Mouse (Mus musculus): Measurements from ENCODE around the gene Parp3. TPM values are rescaled to one million over a fixed set of nuclear protein-coding genes. Genes with fewer than 3 reads are reported as not detected.

The Parp3 gene
- total and polyA plus RNA-seq, 3 experiments, result 2.2 to 5.0 TPM; not detected in 1

DNA sequence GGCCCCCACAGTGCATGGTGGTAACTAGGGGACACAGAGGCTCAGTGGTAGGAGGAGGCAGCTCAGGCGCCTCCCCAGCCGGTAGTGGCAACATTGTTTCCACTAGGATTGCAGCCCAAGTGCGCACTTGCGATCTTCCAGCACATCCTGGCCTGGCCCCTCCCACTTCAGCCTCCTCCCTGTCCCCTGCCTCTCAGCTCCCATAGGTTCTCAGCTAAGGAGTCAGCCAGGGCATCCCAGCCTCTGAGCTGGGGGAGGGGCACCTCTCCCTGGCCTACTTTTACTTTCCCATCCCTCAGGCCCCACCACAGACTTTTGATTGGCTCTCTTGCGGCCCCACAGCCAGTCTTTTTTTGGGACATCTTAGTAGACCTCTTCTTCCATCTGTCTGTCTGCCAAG lies 4.9 kb downstream of the Parp3 start:
- TF ChIP-seq USF1 (IDR thresholded peaks at IDR 0.05; ENCODE audit: low read depth, low read length), result no peak
- no peak for TF ChIP-seq POLR2AphosphoS5 (IDR thresholded peaks at IDR 0.05; ENCODE audit: borderline replicate concordance, low read depth, low read length)
- DNase-seq (ENCODE audit: low read depth, low spot score), result no peak
- no peaks in the 10 kb centered on the region for H3K9me3 ChIP-seq (replicated peaks; ENCODE audit: insufficient read depth, low read length)
- no peak overlapping the region for H3K4me3 ChIP-seq (ENCODE audit: control insufficient read depth in 1 of 2, insufficient read depth in 1 of 2, low read depth in 2 of 2, low read length in 2 of 2)
- H3K9ac ChIP-seq (ENCODE audit: control insufficient read depth, low read depth, low read length, poor library complexity, severe bottlenecking), result no peak overlapping the region
- peaks cover 0 to 10% of the 10 kb centered on the region in 2 experiments; a peak in 3 of 4 replicates for H3K4me1 ChIP-seq (ENCODE audit: control insufficient read depth in 1 of 2, insufficient read depth in 2 of 2, low read length in 2 of 2)
- H3K79me2 ChIP-seq (ENCODE audit: control insufficient read depth, insufficient read depth, low read length, poor library complexity), result no peaks in the 10 kb centered on the region
- H3K27me3 ChIP-seq (ENCODE audit: control insufficient read depth in 1 of 2, insufficient read depth in 2 of 2, low read length in 2 of 2), result no peaks in the 10 kb centered on the region
- H3K27ac ChIP-seq (ENCODE audit: control insufficient read depth, low read depth, low read length), result no peak overlapping the region
- H3K36me3 ChIP-seq (ENCODE audit: control insufficient read depth in 1 of 2, insufficient read depth in 2 of 2, low read length in 2 of 2), result no peaks in the 10 kb centered on the region; a peak in 1 of 4 replicates

- peaks cover 0 to 10% of the 10 kb centered on the region in 2 experiments; a peak in 3 of 4 replicates for H3K4me1 ChIP-seq (ENCODE audit: control insufficient read depth in 1 of 2, insufficient read depth in 2 of 2, low read length in 2 of 2)
- no peak for TF ChIP-seq CHD2 (IDR thresholded peaks at IDR 0.05; ENCODE audit: low read length)
- TF ChIP-seq POLR2A (IDR thresholded peaks at IDR 0.05; ENCODE audit: control insufficient read depth in 1 of 2, insufficient read depth in 1 of 2, low read depth in 1 of 2, low read length in 2 of 2, poor library complexity in 1 of 2), result no peak
- H3K27ac ChIP-seq (ENCODE audit: control insufficient read depth, low read depth, low read length), result no peak overlapping the region
Observed at GRCm38 (mm10) chr9:106470991-106471750, 5.6 kb downstream of the Parp3 start.

DNA sequence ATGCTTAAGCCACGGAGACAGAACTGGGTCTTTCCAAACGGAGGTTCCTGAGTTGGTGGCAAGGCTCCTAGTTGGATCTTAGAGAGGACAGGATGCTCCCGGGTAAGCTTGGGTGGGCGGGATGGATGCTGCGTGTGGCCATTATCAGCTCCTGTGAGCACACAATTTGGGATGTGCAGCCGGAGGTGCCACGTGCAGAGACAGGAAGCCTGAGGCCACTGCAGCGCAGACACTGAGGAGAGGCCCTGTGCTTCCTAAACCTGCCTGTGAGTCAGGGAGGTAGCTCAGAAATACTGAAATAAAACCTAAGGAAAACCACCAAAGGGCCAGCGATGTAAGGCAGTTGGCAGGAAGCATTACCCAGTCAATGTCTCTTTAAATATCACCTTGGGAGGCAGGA lies 7.0 kb downstream of the Parp3 start:
- Histone ChIP-seq H3K9ac (ENCODE audit: control insufficient read depth, low read depth, low read length, poor library complexity, severe bottlenecking) (no peak overlapping the region), H3K4me1 (ENCODE audit: control insufficient read depth in 1 of 2, insufficient read depth in 2 of 2, low read length in 2 of 2) (peaks cover 0 to 8% of the 10 kb centered on the region in 2 experiments; a peak in 2 of 4 replicates), H3K4me3 (ENCODE audit: control insufficient read depth in 1 of 2, insufficient read depth in 1 of 2, low read depth in 2 of 2, low read length in 2 of 2) (no peak overlapping the region), H3K36me3 (ENCODE audit: control insufficient read depth in 1 of 2, insufficient read depth in 2 of 2, low read length in 2 of 2) (no peaks in the 10 kb centered on the region; a peak in 1 of 4 replicates), H3K79me2 (ENCODE audit: control insufficient read depth, insufficient read depth, low read length, poor library complexity) (no peaks in the 10 kb centered on the region), H3K9me3 (replicated peaks; ENCODE audit: insufficient read depth, low read length) (no peaks in the 10 kb centered on the region), H3K27ac (ENCODE audit: control insufficient read depth, low read depth, low read length) (no peak overlapping the region), H3K27me3 (ENCODE audit: control insufficient read depth in 1 of 2, insufficient read depth in 2 of 2, low read length in 2 of 2) (no peaks in the 10 kb centered on the region)
- TF ChIP-seq GABPA (IDR thresholded peaks at IDR 0.05; ENCODE audit: low read depth, low read length) (no peak), SIN3A (IDR thresholded peaks at IDR 0.05; ENCODE audit: low read length) (no peak), MEF2A (IDR thresholded peaks at IDR 0.05; ENCODE audit: extremely low read depth, insufficient replicate concordance, low read depth, low read length, poor library complexity, severe bottlenecking) (no peak), USF1 (IDR thresholded peaks at IDR 0.05; ENCODE audit: low read depth, low read length) (no peak), GATA1 (IDR thresholded peaks at IDR 0.05; ENCODE audit: low read depth, low read length) (no peak), POLR2AphosphoS5 (IDR thresholded peaks at IDR 0.05; ENCODE audit: borderline replicate concordance, low read depth, low read length) (no peak), HCFC1 (IDR thresholded peaks at IDR 0.05; ENCODE audit: low read depth, low read length) (no peak), CTCF (IDR thresholded peaks at IDR 0.05 in 2 of 3, conservative IDR thresholded peaks at IDR 0.05 in 1 of 3; ENCODE audit: control insufficient read depth in 1 of 3, insufficient read depth in 1 of 3, low read depth in 2 of 3, low read length in 3 of 3, poor library complexity in 1 of 3, severe bottlenecking in 1 of 3) (no peak), ELF1 (IDR thresholded peaks at IDR 0.05; ENCODE audit: low read depth, low read length) (no peak), ZNF384 (IDR thresholded peaks at IDR 0.05; ENCODE audit: low read depth, low read length) (no peak), CHD1 (IDR thresholded peaks at IDR 0.05; ENCODE audit: low read depth, low read length) (no peak), CHD2 (IDR thresholded peaks at IDR 0.05; ENCODE audit: low read length) (no peak), NELFE (IDR thresholded peaks at IDR 0.05; ENCODE audit: low read depth, low read length) (no peak)
- DNase-seq (ENCODE audit: low read depth, low spot score), result no peak

More at GRCm38 (mm10) chr9:106470991-106471750, 5.6 kb downstream of the Parp3 start:
- H3K36me3 ChIP-seq (ENCODE audit: control insufficient read depth in 1 of 2, insufficient read depth in 2 of 2, low read length in 2 of 2), result no peaks in the 10 kb centered on the region; a peak in 1 of 4 replicates
- no peaks in the 10 kb centered on the region for H3K27me3 ChIP-seq (ENCODE audit: control insufficient read depth in 1 of 2, insufficient read depth in 2 of 2, low read length in 2 of 2)
- no peak overlapping the region for H3K4me3 ChIP-seq (ENCODE audit: control insufficient read depth in 1 of 2, insufficient read depth in 1 of 2, low read depth in 2 of 2, low read length in 2 of 2)
- H3K9ac ChIP-seq (ENCODE audit: control insufficient read depth, low read depth, low read length, poor library complexity, severe bottlenecking), result no peak overlapping the region
- H3K79me2 ChIP-seq (ENCODE audit: control insufficient read depth, insufficient read depth, low read length, poor library complexity), result no peaks in the 10 kb centered on the region
- DNase-seq (ENCODE audit: low read depth, low spot score), result no peak
- H3K9me3 ChIP-seq (replicated peaks; ENCODE audit: insufficient read depth, low read length), result no peaks in the 10 kb centered on the region
